Mouse (Mus musculus) embryonic facial prominence, embryonic 10.5 days (tissue): ENCODE data around the gene Tbc1d14. TPM values are rescaled to one million over a fixed set of nuclear protein-coding genes. Genes with fewer than 3 reads are reported as not detected.

Source experiments
- DNase-seq: peaks from one replicate; pipeline ENCODE4 v3.0.0-alpha.2; 2017; ENCODE audit warnings: low spot score
- H3K27ac ChIP-seq: fragments of 300-500 bp; sonication (generic); replicated peaks from 2 replicates; pipeline ENCODE4 v1.5.1; 2016; ENCODE audit warnings: mild to moderate bottlenecking
- H3K27me3 ChIP-seq: fragments of 300-500 bp; sonication (generic); replicated peaks from 2 replicates; pipeline ENCODE4 v1.6.1; 2016; ENCODE audit warnings: low read depth, mild to moderate bottlenecking; ENCODE audit not compliant: poor library complexity, severe bottlenecking
- H3K36me3 ChIP-seq: fragments of 300-500 bp; sonication (generic); replicated peaks from 2 replicates; pipeline ENCODE4 v1.6.1; 2016; ENCODE audit warnings: mild to moderate bottlenecking, moderate library complexity
- H3K4me1 ChIP-seq: fragments of 300-500 bp; sonication (generic); 2 replicates; pipeline ENCODE4 v1.6.1; 2016
- H3K4me3 ChIP-seq: fragments of 300-500 bp; sonication (generic); 2 replicates; pipeline ENCODE4 v1.5.1; 2016; ENCODE audit warnings: mild to moderate bottlenecking, moderate library complexity
- H3K9me3 ChIP-seq: fragments of 300-500 bp; sonication (generic); 2 replicates; pipeline ENCODE4 v1.6.1; 2016; ENCODE audit warnings: mild to moderate bottlenecking
- WGBS: fragments of 180-500 bp; shearing (Covaris S2); methylation state at CpG from one replicate; pipeline ENCODE4 v1.1.7; 2016; 5-methylcytosine and 5-hydroxymethylcytosine counted together
- polyA plus RNA-seq: library from polyadenylated mRNA; unstranded; fragments of >200 nt; fragmentation: Nextera tagmentation; extraction: Ambion mirVana; gene quantifications from 2 replicates; pipeline ENCODE4 v1.2.1, GENCODE M21; 2016

Gene Tbc1d14
- polyA plus RNA-seq, 1 experiment from 2014 or later, result 39.9 TPM

DNA sequence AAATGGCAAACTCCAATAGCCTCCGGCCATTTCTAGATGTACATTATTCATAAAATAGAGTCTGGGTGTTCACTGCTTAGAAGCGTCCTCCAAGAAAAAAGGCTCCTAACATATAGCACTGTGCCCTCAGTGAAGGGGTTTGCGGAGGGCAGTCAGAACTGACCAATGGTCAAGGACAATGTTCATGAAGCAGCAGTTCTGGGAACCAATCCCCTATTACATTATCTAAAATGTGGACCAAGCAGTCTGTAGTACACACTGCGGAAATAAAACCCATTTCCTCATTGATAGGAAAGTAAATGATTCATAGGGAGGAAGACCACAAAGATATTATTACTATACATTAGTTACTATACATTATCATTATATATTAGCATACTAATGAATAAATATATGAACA is 32.6 kb downstream of the Tbc1d14 start:
- WGBS, result 94% methylated on average over 4 of the region's 4 CpGs
- H3K4me1 ChIP-seq, result 0 out of 2 replicates have a peak, but pooled peaks cover 10% of the 10 kb centered on the region
- no peak overlapping the region for H3K27ac ChIP-seq
- H3K4me3 ChIP-seq, result no peak overlapping the region
- no peaks in the 10 kb centered on the region for H3K9me3 ChIP-seq
- H3K27me3 ChIP-seq, result no peaks in the 10 kb centered on the region
- no peaks in the 10 kb centered on the region for H3K36me3 ChIP-seq
- no peak for DNase-seq

DNA sequence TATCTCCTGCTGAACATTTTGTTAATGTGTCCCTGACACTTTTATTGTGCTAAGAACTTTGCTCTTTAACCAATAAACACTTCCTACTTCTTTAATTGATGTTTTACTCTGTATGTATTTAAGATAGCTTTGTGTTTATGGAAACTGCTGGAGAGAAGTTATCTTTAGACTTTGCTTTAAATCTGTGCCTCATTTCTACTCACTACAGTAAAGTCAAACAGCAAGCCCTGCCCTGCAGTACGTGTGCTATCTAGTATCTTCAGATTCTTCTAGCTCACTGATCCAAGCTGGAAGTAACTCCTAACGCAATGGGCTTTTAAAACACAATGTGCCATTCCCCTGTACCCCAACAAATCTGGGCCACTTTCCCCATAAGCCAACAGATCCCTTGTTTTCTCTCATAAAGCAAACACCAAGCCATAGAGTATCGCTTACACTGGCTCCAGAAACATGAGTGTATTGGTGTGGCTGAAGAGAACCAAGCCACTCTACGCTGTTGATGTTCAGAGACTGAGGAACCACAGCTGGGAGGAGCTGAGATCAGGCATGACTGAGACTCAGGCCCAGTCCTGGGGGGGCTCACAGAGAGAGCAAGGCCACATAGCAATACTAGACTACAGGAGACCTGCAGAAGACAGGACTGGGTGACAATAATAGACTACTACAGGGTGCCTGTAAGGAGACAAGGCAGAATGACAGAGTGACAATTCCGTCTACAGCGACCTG is 33.4 kb downstream of the Tbc1d14 start:
- Histone ChIP-seq H3K27me3 (no peaks in the 10 kb centered on the region), H3K4me3 (no peak overlapping the region), H3K4me1 (0 out of 2 replicates have a peak, but pooled peaks cover 10% of the 10 kb centered on the region), H3K36me3 (no peaks in the 10 kb centered on the region), H3K9me3 (no peaks in the 10 kb centered on the region), H3K27ac (no peak overlapping the region)
- DNase-seq, result no peak
- 87% methylated on average over 6 of the region's 6 CpGs for WGBS

DNA sequence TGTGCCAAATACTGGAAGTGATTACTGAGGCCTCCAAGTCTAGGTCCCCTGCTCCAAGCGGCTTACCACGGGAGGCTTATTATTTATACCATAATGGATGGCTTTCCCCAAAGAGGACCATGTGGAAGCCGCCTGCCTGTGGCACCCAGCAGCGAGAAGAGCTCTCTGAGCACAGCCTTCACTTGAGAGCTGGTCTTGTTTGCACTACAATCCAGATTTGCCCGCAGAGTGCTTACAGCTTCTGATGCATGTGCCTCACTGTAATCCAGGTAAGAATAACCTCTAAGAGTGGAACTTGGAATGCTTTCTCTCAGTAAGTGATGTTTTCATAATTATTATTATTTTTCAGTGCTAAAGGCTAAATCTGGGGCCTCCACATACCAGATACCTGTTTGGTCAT is 34.0 kb downstream of the Tbc1d14 start:
- no peak overlapping the region for H3K27ac ChIP-seq
- 91% methylated on average over 5 of the region's 5 CpGs for WGBS

DNA sequence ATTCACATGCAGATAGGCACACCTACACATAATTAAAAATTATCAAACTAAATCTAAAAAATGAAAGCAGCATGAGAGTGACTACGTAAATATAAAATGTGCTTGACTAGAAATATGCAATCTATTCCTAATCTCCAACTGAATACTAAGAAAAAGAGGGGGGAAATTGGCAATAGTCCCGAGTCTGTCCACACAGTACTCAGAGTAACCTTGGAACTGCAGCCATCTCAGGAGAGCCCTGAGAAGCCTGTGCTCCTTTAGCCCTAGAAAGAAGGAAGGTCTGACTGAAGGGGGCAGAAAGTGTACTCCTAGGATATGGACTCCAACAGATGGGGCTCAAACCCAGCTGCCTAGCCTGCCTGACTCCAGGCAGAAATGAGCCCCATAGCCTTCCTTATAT is 34.5 kb downstream of the Tbc1d14 start:
- H3K36me3 ChIP-seq, result no peaks in the 10 kb centered on the region
- no peak for DNase-seq
- no peak overlapping the region for H3K4me3 ChIP-seq
- H3K4me1 ChIP-seq, result 0 out of 2 replicates have a peak, but pooled peaks cover 10% of the 10 kb centered on the region
- no peak overlapping the region for H3K27ac ChIP-seq
- WGBS, result 86% methylated on average over 2 of the region's 2 CpGs
- H3K27me3 ChIP-seq, result no peaks in the 10 kb centered on the region
- H3K9me3 ChIP-seq, result no peaks in the 10 kb centered on the region

More for the DNA sequence above, 34.0 kb downstream of the Tbc1d14 start:
- Histone ChIP-seq H3K36me3 (no peaks in the 10 kb centered on the region), H3K9me3 (no peaks in the 10 kb centered on the region), H3K4me3 (no peak overlapping the region), H3K4me1 (0 out of 2 replicates have a peak, but pooled peaks cover 10% of the 10 kb centered on the region), H3K27me3 (no peaks in the 10 kb centered on the region)
- no peak for DNase-seq

DNA sequence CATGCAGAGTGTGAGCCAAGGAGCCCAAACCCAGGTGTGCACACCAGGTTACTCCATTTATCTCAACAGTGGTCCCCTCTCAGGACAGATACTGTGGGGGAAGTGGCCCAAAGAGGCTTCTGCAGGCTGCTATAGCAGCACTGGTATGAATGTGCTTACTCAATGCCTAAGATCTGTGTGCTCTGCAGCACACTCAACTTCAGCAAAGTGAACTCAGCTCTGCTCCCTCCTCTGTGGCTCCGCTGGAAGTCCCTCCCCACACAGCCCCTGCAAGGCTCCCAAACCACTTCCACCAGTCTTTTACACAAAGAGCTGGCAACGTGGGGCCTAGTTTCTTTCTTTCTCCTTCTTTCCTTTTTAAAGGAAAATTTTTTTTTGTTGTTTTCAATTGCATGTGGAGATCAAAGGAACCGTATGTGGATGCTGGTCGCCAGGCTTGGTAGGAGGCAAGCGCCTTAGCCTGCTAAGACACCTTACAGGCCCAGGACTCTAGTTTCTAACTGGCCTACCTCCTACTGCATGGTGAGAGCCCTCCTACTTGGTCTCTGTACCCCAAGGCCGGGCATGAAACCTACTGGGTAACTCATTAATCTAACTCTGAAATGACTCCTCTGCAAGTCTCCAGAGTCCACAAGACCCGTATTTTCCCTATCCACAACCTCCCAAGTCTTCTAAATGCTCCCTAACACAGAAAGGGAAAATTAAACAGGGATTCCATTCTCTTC is 35.3 kb downstream of the Tbc1d14 start:
- no peaks in the 10 kb centered on the region for H3K27me3 ChIP-seq
- 47% methylated on average over 7 of the region's 7 CpGs for WGBS
- no peaks in the 10 kb centered on the region for H3K9me3 ChIP-seq
- 0 out of 2 replicates have a peak, but pooled peaks cover 10% of the 10 kb centered on the region for H3K4me1 ChIP-seq
- H3K27ac ChIP-seq, result no peak overlapping the region
- H3K36me3 ChIP-seq, result no peaks in the 10 kb centered on the region
- H3K4me3 ChIP-seq, result no peak overlapping the region
- DNase-seq, result no peak

DNA sequence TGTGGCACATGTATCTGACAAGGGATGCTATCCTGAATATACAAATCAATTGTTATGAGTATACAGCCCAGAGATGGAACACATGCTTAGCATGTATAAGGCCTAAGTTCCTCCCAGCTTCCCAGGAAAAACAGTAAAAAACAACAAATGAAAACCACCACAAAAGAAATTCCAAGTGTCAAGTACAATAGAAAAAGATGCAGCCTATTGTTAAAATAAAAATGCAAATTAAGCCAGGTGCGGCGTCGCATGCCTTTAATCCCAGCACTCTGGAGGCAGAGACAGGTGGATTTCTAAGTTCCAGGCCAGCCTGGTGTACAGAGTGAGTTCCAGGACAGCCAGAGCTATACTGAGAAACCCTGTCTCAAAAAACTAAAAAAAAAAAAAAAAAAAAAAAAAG is 36.2 kb downstream of the Tbc1d14 start:
- no peaks in the 10 kb centered on the region for H3K9me3 ChIP-seq
- no peak overlapping the region for H3K27ac ChIP-seq
- no peak overlapping the region for H3K4me3 ChIP-seq
- 75% methylated on average over 3 of the region's 3 CpGs for WGBS
- 0 out of 2 replicates have a peak, but pooled peaks cover 10% of the 10 kb centered on the region for H3K4me1 ChIP-seq
- H3K36me3 ChIP-seq, result no peaks in the 10 kb centered on the region
- H3K27me3 ChIP-seq, result no peaks in the 10 kb centered on the region
- no peak for DNase-seq

DNA sequence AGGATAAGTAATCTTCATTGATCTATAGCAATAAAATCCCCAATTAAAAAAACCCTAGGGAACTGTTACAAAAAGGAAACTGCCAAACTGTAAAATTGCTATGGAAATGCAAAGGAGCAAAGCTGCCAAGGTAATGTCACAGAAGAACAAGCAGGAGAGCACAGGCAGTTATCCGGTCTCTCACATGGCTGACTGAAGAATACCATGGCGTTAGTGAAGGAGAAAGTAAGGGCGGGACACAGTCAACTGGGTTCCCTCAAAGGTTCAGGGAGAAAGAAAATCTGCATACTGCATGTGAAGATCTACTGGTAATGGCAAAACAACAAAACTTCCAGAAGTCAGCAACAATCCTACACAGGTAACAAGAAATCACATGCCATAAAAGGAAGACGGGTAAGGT is 36.8 kb downstream of the Tbc1d14 start:
- WGBS, result 72% methylated on average over 4 of the region's 4 CpGs
- no peak for DNase-seq
- H3K4me3 ChIP-seq, result no peak overlapping the region
- H3K27ac ChIP-seq, result no peak overlapping the region
- no peaks in the 10 kb centered on the region for H3K27me3 ChIP-seq
- 0 out of 2 replicates have a peak, but pooled peaks cover 10% of the 10 kb centered on the region for H3K4me1 ChIP-seq
- H3K9me3 ChIP-seq, result no peaks in the 10 kb centered on the region
- no peaks in the 10 kb centered on the region for H3K36me3 ChIP-seq

DNA sequence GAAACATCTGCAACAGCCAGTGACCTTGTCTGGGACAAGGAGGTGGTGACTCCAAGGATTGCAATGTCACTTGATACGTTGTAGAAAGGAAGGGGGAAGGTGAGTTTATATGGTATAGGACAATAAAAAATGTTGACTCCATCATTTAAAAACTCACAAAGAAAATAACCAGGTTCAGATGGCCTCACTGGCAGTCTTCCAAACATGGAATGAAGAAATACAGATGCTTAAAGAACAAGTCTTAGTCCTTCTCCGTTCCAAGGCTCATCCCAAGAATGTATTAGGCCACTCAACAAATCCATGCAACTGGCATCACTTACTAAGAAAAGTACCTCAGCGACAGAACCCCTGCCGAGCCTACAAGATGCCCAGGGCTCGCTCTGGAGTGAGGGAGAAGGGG is 38.6 kb downstream of the Tbc1d14 start:
- Histone ChIP-seq H3K27ac (no peak overlapping the region), H3K36me3 (no peaks in the 10 kb centered on the region), H3K4me3 (no peak overlapping the region), H3K4me1 (0 out of 2 replicates have a peak, but pooled peaks cover 6% of the 10 kb centered on the region), H3K27me3 (no peaks in the 10 kb centered on the region), H3K9me3 (no peaks in the 10 kb centered on the region)
- 82% methylated on average over 5 of the region's 5 CpGs for WGBS
- DNase-seq, result no peak

DNA sequence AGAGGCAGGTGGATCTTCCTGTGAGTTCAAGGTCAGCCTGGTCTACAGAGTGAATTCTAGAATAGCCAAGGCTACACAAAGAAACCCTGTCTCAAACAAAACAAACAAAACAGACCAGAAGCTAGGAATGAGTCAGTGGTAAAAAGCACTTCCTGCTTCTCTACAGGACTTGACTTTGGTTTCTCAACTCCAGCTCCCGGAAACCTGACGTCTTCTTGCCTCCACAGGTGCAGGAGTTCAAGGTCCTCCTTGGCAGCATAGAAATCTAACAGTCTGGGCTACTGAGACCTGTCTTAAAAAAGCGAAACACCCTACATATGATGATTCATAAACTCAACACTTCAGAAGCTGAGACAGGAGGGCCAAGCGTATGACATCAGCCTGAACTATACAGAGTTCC is 39.2 kb downstream of the Tbc1d14 start:
- no peak overlapping the region for H3K27ac ChIP-seq
- no peak for DNase-seq
- H3K9me3 ChIP-seq, result no peaks in the 10 kb centered on the region
- 0 out of 2 replicates have a peak, but pooled peaks cover 6% of the 10 kb centered on the region for H3K4me1 ChIP-seq
- 92% methylated on average over 4 of the region's 4 CpGs for WGBS
- no peaks in the 10 kb centered on the region for H3K36me3 ChIP-seq
- no peaks in the 10 kb centered on the region for H3K27me3 ChIP-seq
- H3K4me3 ChIP-seq, result no peak overlapping the region

DNA sequence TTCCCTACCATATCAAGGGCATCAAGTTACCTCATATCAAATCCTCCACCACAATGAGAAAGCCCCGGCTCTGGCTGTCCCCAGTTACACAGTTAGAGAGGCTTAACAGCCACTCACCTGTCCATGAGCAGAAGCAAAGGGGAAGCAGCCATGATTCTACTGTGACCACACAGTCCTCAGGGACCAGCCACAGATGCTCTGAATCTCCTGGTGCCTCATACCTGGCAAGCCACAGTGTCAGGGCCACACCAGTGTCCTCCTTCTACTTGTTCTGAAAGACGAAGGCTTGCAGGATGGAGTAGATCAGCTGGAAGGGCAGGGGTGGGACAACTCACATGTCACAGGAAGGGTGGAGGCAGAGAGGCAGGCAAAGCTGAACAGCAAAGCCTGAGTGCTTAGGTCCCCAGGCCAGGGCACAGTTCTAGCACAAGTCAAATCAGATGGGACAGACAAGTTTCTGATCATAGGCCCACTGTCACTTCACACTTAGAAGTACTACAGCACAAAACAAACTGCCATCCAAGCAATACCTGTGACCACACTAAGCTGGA is 39.9 kb downstream of the Tbc1d14 start:
- 74% methylated on average over 2 of the region's 2 CpGs for WGBS
- Histone ChIP-seq H3K27me3 (no peaks in the 10 kb centered on the region), H3K9me3 (no peaks in the 10 kb centered on the region), H3K36me3 (no peaks in the 10 kb centered on the region), H3K4me1 (0 out of 2 replicates have a peak, but pooled peaks cover 6% of the 10 kb centered on the region), H3K27ac (no peak overlapping the region), H3K4me3 (no peak overlapping the region)
- no peak for DNase-seq

DNA sequence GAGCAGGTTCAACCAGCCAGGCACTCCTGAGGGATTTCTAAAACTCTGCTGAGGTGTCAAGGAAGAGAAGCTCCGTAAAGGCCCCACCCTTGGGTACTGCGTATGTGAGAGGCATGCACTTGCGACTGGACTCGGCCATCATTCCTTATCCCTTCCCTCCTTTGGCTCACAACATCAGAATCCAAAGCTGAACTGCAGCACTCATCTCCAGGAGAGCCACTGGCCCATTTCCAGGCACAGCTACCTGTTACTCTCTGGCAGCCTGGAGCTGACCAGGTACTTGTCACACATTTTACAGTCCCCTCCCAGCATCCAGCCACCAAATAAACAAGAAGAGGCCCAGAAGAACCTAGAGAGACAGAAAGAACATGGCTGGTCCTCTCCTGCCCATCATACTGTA is 40.7 kb downstream of the Tbc1d14 start:
- H3K36me3 ChIP-seq, result no peaks in the 10 kb centered on the region
- H3K4me1 ChIP-seq, result 0 out of 2 replicates have a peak, but pooled peaks cover 1% of the 10 kb centered on the region
- no peaks in the 10 kb centered on the region for H3K27me3 ChIP-seq
- H3K9me3 ChIP-seq, result no peaks in the 10 kb centered on the region
- H3K27ac ChIP-seq, result no peak overlapping the region
- no peak overlapping the region for H3K4me3 ChIP-seq
- no peak for DNase-seq
- WGBS, result 89% methylated on average over 4 of the region's 4 CpGs

DNA sequence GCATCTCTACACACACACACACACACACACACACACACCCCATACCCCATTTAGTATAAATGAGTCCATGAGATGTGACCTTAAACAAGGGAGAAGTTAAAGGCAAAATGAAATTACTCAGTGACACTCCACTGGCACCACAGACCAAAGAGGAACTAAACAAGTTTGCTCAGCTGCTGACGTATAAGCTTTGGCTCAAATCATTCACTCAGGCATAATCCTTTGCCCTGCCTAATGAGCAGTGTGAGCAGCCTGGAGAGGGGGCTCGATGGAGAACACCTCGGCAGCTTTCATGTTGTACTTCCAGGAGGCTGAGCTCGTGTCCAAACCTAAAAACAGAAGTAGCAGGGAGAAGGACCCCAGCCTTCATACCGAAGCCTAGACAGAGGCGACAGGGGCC is 43.8 kb downstream of the Tbc1d14 start:
- Histone ChIP-seq H3K4me3 (no peak overlapping the region), H3K9me3 (no peaks in the 10 kb centered on the region), H3K27ac (no peak overlapping the region), H3K4me1 (0 out of 2 replicates have a peak, but pooled peaks cover 3% of the 10 kb centered on the region), H3K27me3 (no peaks in the 10 kb centered on the region), H3K36me3 (no peaks in the 10 kb centered on the region)
- 74% methylated on average over 6 of the region's 6 CpGs for WGBS
- no peak for DNase-seq
